Mouse (Mus musculus) bone marrow, adult 2 months (tissue): ENCODE measurements around the gene Adgrv1.

Experiments used
- CTCF ChIP-seq: fragments of 200-500 bp; IDR thresholded peaks from 2 replicates; pipeline ENCODE4 v1.5.1; 2011; ENCODE audit warnings: low read length, control low read depth; ENCODE audit not compliant: control insufficient read depth, insufficient read depth
- POLR2A ChIP-seq: fragments of 200-500 bp; IDR thresholded peaks from 2 replicates; pipeline ENCODE4 v1.6.1; 2011; ENCODE audit warnings: low read depth, mild to moderate bottlenecking, control low read depth, low read length, borderline replicate concordance; ENCODE audit not compliant: control insufficient read depth

DNA sequence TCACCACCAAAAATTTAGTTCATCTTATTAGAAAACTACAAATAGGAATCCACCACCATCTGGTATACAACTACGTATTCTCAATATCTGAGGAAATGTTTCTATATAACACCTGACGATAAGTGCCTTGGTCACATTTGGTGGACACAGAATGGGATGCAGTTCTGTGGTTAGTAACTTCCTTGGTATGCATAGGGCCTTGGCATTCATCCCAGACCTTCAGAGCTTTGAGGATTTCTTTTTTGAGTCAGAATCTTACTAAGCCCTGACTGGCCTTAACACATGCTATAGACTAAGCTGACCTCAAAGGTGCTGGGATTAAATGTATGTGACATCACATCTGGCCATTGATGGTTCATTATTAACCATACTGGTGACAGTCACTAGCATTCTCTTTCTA is 98.0 kb downstream of the Adgrv1 start:
- TF ChIP-seq CTCF (no peak), POLR2A (no peak)
